Mouse (Mus musculus) common myeloid progenitor, adult 5-6 weeks (primary cell): ENCODE results near the gene Kcnj14. TPM values are rescaled to one million over a fixed set of nuclear protein-coding genes. Genes with fewer than 3 reads are reported as not detected.

Experiments
- ATAC-seq: replicated peaks from 2 replicates; pipeline ENCODE4 v1.8.0; 2016; ENCODE audit warnings: low read depth, mild to moderate bottlenecking, moderate TSS enrichment, inconsistent platforms; ENCODE audit not compliant: poor library complexity, severe bottlenecking
- total RNA-seq: library from RNA; stranded (forward); fragments of 200-1000, 187-1606 nt; gene quantifications from 2 replicates; pipeline ENCODE4 v1.2.3, GENCODE M21; 2017

The Kcnj14 gene
- total RNA-seq, result not detected in 2 replicates

DNA sequence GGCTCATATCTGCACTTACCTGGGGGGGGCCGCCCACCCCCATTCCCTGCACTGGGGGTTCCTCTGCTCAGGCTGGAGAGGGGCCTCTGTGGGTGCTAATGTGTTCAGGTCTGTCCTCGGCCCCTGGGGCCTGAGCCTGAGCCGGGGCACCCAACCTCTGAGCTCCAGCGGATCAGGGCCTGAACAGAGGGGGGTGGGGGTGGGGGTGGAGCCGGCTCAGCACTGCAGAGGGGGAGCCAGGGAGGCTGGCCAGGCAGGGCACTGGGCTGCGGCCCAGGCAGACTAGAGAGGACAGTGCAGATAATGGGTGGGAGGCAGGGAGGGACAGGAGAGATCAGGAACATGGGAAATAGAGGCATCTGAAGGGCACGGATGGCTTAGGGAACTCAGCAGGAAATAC lies at the start of gene Kcnj14:
Kcnj14 (minus strand) TSS at position 185 of the 400 bp plus-strand sequence.
- ATAC-seq, result no peak

DNA sequence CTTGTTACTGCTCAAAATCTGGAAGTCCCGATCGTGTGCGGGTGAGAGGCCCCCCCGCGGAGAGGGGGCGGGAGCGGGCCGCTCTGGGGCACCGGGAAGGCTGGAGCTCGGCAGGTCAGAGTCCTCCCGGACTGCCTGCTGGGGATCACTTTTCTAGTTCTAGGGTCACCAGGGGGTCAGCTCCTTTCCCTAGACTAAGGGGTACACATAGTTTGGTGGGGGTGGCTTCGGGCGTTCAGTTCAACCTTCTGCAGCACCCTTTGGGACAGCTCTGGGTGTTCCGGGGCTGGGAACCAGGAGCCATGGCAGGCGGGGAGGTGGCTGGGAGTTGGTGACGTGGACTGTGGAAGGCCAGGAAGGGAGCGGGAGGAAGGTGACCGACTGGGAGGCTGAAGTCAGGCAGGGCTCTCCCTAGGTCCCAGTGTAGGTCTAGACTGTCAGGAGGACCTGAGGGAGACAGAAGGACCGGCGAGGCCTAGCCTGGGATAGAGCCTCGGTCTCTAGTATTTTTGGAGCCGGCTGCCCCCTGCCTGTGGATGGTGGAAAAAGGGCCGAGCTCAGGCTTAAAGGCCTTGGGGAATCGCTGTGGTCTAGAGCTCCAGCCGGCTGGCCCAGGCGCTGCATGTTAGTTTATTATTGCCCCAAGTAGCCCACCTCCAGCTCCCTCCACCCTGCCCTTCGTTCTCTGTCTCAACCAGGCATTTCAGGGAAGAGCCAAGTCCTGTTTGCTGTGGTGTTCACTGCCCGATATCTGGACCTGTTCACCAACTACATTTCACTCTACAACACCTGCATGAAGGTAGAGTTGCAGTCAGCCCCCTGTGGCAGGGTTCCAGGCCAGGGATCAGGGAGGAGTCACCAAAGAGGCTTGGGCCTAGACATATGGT lies 48.7 kb upstream of the Kcnj14 start:
- ATAC-seq, result peak; percentile 54

DNA sequence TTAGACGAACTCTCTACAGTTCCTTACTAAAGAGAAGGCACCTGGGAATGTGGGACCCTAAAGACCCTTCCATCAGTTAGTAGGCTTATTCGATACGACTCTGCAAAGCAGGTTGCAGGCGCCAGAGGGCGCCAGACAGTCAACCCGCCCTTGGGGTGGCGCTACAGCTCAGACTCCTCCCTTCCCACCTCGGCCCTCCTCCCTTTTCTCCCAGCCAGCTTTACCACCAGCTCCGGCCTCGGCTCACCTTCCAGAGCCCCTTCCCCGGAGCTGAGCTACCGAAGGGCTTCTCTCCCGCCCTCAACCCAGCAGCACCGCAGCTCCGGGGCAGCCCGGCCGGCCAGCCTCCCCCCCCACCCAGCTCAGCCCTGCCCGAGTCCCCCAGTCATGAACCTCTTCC lies 48.0 kb upstream of the Kcnj14 start, which contains the start of gene Kdelr1:
Kdelr1 (plus strand) TSS at position 149 of the 400 bp plus-strand sequence.
- peak; percentile 90 for ATAC-seq

DNA sequence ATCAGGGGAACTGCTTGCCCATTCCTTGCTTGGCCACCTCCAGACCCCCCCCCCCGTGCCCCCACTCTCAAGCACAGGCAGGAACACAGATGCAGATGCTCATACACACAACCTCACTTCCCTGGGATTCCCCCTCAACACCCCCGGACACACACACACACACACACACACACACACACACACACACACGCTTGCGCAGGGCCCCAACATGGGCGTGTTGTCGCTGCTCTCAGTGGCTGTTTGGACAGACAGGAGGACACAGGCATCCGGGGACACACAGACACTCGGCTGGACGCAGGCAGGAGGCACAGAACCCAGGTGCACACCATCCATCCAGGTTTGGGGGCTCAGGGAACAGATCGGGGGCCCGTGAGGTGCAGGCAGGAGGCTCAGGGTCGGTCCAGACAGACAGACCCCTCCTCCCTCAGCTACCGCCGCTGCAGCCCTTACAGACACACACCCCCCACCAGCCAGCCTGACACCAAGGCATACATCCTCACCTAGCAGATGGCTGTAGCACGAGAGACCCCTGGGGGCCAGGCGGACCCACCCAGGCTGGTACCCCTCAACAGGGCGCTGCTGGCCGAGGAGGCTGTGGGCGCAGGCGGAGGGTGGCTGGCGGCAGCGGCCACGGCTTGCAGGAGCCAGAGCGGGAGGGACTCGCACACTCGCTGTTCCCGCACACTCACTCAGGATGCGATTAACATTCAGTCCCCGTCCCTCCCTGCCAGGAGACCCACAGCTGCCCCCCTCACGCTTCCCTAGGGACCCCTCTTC lies 45.9 kb upstream of the Kcnj14 start:
- ATAC-seq, result no peak

DNA sequence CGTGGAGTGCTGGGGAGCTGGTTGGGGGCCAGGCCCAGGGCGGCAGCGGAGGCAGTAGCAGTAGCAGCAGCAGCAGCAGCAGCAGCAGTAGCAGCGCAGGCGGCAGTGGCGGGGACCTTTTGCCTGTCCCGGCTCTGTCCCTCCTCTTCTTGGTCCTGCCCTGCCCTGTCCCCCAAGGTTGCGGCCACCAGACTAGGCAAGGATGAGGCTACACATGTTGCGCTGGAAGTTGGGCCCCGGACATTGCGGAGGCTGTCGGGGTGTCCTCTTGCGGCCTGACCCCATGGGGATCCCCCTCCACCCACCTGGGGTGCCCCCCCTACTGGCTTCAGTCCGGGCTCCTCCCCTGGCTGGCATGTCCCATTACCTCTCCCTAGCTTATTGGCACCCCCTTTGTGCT lies 45.2 kb upstream of the Kcnj14 start:
- ATAC-seq, result no peak

DNA sequence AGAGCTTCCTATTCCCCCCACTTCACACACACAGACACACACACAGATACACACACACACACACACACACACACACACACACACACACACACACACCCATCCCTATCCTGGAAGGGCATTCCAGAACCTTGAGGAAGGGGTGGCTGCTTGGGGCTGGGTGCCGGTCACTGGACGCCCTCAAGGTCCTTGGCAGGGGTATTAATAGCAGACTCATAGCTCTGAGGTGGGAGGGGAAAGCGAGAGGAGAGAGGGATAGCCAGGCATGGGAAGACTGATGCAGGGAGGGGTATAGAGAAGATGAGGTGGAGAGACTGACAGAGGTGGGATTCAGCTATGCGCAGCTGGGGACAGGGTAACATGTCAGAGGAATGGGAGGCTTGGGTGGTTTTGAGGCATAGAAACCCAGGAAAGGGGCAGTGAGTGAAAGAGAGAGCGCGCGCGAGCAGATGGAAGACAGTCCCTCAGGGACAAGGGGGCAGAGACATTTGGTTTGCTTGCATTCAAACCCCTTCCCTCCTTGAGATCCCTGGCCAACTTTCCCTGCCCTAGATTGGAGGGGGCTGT lies 44.6 kb upstream of the Kcnj14 start:
- no peak for ATAC-seq

DNA sequence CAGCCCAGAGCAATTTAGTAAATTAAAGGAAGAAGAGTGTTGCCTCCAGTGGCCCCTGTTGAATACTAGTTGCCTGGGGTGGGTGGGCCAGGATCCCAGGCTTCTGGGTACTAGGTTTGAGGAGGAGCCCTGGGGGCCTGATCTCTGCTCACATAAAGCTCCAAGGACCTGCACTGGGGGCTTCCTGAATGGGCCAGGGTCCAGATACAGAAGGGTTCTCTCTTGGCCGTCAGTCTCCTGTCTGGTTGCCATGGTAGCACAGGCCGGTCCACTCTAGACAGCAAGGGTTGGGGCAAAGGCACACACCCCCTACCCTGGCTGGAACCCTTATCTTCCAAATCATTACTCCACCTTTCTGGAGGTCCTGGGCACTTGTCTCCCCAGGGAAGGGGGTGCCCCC lies 43.3 kb upstream of the Kcnj14 start:
- no peak for ATAC-seq

DNA sequence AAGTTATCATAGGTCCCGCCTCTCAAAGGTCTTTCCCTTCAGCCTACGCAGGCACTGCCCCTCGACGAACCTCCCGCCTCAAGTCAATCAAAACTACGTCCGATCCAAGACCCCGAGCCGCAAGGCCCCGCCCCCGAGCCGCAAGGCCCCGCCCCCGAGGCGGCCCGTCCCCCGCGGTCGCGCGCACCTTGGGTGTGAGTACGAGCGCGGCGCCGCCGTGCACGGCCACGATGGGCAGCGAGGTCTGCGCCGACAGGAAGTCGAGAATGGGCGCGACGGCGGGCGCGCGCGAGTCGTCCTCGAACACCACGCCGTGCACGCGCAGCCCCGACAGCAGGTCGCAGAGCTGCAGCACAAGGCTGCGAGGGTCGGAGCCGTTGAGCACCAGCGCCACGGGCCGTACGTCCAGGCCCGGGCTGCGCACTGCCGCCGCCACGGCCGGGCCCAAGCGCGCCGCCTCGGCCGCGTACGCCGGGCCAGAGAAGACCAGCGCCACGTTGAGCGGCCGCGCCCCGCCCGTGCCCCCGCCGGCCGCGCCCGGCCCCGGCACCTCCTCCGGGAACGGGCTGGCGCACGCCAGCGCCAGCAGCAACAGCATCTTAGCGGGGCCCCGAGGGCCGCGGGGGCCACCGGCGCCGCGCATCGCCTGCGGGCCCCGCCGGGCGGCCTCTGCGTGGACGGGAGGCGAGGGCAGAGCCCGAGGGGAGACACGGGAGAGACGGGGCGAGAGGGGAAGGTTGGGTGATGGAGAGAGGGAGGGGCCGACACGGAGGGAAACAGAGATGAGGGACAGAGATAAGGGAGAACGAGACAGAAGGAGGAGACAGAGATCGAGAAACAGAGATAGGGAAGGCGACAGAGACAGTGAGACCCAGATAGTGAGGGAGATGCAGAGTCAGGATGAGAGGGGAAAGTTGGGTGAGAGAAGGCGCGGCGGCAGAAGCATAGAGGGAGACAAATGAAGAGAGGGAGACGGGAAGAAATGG lies 41.6 kb upstream of the Kcnj14 start:
- peak; percentile 61 for ATAC-seq

DNA sequence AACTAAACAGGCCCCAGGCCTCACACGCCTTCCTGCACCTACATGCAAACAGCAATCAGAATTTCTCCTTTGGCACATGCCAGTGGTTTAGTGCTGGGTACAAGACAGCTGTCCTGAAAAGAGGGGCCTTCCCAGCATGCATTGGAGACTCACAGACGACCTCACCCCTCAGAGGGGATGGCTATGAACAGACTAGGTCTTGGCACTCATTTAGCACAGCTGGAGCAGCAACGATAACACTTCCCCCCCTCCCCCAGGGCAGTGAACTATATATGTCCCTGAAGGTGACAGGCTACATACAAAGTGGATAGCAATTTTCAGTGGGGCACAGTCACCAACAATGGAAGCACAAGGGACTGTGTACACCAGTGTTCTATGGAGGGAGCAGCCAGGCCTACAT lies 39.9 kb upstream of the Kcnj14 start:
- ATAC-seq, result no peak

DNA sequence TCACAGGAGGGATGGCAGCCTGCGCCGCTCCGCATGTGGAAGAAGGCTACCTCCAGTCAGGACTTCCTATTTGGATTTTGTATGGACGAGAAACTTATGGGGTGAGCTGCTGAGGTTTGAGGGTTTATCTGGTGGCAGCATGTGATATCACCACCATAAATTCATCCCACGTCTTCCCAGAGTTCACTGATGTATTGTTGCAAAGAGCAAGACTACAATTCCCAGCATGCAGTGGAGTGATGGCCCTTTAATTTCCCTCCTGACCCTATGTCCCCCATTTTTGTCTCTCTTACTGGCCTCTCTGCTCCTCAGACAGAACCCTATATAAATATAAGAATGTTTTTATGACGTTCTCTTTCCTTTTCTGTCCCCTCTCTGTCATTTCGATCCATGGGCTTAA lies 38.2 kb upstream of the Kcnj14 start:
- no peak for ATAC-seq

DNA sequence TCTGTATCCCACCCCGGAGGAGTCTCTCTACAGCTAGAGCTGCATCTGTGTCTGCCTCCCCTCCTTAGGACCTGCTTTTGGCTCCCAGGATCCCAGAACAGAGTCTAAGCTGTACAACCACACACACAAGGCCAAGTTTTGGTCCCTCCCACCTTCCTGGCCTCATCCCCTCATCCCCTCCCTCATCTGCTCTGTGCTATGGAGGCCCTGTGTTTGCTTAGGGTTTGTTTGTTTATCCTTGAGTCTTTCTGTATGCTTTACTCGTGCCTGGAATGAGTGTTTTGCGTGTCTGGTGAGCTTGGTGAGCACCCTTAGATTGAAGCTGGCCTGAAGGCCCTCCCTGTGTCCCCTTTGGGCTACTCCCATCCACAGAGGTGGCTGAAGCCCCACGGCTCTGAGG lies 34.4 kb upstream of the Kcnj14 start:
- no peak for ATAC-seq

DNA sequence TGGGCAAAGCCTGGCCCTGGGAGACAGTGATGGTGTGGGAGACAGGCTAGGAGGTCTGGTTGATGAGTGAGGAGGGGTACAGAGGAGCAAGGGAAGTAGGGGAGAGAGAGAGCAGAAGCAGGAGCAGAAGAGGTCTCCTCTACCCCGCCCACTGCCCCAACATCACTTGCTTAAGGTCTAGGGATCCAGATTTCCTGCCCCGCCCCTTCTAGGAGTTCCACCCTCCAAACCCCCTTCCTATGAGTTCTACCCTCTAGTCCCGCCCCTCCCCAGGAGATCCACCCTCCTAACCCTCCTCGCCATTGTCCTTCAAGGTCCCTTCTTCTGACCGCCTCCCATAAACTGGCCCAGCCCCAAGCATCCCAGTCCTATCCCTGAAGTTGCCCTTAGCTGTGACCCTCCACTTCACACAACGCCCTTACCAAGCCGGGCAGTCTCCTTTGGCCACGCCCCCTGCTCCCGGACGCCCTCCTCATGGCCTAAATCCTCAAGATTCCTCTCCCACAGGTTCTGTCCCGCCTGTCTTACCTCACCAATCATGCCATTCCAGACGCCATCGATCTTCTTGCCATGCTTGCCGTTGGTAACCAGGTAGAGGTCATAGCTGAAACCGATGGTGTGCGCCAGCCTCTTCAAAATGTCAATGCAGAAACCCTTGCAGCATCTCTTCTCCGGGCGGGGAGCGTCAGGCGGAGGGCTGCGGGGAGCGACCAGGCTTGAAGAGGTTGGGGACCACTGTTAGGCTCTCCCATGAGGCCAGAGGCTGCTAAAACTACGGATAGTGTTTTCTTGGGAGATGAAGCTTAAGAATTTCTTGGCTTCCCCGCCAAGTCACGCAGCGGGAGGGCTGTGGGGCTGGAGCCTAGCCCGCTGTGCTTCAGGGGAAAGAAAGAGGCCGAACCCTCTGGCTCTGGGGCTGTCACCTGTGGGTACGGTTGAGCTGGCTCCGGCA lies 32.6 kb upstream of the Kcnj14 start:
- peak; percentile 51 for ATAC-seq

DNA sequence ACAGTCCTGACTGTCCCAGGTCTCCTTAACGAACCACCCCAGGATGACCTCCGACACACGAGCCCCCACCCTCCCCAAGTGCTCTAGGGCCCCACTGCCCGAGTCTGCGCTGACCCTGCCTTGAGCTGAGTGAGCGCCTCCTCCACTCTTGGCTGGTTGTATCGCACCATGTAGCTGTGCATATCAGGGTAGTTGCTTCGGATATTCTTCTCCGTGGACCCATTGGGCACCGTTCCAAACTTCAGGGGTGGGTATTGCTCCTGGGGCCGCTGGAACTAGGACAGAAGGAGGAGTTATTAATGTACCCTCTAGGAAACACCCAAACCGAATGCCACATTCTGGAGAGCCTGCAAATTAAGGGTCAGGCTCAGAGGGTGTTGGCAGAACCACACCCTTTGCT lies 28.5 kb upstream of the Kcnj14 start:
- no peak for ATAC-seq

DNA sequence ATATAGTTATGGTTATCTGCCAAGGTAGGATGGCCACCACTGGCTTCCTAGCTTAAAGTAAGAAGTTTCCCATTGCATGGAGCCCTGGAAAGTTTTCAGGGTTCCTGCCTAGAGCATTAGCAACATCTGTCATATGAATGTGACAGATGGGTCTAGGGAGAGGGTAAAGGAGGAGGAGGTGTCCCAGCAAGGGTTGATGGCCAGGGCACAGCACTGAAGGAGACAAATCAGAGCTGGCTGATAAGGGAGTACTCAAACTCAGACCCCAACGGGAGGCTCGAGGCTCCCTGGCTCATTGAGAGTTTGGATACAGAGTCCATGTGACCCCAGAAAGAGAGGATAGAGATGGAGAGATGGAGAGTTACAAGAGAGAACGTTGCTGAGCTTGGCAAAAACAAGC lies 26.1 kb upstream of the Kcnj14 start:
- no peak for ATAC-seq

DNA sequence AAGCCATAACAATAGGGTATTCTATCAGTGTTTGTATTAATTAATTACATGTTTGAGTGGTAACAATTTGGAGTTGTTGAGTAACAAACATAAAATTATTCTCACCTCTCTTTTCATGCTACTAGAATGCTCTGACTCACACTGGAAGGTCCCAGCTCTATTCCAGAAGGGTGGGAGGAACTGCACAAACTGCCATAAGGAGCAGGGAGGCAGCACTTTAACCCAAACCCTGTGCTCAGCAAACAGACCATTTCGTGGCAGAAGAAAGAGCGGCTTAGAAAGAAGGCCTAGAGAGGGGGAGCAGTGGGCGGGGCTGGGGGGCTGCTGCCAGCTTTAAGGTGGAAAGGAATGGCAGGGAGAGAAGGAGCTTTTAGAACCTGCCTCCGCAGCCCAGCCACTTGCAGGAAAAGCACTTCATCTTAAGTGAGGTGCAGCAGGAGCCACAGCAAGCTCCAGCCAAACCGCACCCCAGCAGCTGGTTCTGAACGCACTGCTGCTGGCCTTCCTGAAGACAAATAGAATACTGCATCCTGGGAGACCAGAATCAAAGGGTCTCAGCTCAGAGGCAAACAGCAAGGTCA lies 24.0 kb upstream of the Kcnj14 start:
- no peak for ATAC-seq

DNA sequence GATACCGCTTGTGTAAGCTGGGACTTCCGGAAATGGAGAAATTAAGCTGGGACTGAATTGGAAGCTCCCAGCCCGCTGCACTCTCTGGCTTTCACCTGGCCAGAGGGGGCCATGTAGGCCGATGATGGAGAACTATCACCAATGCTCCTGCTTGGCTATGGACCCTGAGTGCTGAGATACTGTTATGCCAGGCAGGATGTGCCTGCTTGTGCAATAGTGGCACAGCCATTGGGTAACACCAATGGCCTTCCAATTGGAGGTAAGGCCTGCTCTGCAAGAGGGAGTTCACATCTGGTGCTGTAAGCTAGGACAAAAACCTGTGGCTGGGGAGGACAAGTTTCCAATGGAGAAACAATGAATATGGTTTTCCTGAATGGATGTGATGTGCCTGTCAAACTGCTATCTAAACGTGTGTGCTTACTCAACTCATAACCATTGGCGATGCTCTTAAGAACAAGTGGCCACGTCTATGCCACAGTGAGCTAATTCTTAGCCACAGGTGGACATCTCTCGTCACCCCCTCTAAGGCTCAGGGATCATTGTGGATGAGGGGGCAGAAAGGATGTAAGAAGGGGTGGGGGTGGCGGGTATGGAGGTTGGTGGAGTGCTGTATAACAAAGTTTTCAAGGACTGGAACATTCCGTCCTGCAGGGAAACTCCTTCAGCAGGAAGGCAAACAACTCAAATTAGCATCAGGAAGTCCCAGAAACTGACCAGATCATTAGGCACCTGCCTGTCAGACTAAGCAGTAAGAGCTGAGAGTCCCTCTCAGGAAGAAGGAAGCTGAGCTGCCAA lies 18.6 kb upstream of the Kcnj14 start:
- ATAC-seq, result no peak

DNA sequence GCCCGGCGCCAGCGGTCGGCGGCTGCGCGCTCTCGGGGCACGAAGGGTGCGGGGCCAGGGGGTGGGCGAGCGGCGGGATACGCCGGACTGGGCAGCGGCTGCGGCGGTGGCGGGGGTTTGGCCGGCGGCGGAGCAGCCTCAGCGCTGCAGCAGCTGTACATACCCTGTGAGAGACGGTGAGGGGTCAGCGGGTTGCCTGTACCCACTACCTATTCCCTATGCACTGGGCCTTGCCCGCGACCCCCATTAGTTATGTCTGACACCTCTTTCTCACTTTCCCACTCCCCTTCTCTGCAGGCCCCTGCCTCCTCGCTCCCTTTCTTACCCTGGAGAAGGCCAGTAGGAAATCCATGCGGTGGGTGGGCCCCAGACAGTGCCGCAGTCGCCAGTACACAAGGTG lies 9.3 kb upstream of the Kcnj14 start:
- ATAC-seq, result no peak
